Mouse (Mus musculus) hindlimb bud, embryonic 11.5 days (tissue): ENCODE data around the gene Rad51ap1.

Experiments used
- DNase-seq: peaks from one replicate; pipeline ENCODE4 v3.0.0-alpha.2; 2012; ENCODE audit warnings: low read depth, low spot score; ENCODE audit errors: extremely low spot score

Gene Rad51ap1

DNA sequence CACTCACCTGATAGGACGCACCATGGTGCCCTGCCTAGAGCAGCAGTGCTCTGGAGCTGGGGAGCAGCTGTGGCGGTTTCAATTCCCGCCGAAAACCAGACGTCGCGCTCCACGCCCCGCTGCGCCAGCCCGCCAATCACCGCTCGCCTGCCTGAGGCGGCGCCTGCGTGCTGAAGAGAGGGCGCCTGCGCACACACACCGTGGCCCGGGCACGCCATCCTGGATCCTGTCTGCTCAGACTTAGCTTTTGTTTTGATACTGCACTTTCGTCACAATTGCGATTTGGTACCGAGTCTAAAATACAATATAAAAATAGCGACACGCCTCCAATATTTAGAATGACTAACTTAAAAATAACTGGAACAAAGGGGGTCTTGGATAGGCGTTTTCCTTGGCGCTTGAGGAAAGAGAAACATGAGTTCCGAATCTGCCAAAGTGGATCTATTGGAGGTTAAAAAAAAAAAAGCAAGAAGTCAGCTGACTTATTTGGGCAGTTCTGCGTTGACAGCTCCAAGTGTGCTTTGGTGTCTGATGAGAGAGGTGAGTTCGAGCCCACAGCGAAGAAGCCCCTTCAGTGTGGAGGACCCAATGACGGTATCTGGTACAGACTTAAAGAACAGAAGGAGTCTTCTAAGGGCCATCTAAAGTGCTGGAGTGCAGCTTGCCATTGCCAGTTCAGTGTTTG, at the start of gene Rad51ap1, which contains the start of gene D6Wsu163e:
Gene Rad51ap1, minus strand, starts transcription at position 101 of the 685 bp plus-strand sequence.
Gene D6Wsu163e, plus strand, starts transcription at position 476 of the 685 bp plus-strand sequence.
- peak; percentile 90 for DNase-seq

DNA sequence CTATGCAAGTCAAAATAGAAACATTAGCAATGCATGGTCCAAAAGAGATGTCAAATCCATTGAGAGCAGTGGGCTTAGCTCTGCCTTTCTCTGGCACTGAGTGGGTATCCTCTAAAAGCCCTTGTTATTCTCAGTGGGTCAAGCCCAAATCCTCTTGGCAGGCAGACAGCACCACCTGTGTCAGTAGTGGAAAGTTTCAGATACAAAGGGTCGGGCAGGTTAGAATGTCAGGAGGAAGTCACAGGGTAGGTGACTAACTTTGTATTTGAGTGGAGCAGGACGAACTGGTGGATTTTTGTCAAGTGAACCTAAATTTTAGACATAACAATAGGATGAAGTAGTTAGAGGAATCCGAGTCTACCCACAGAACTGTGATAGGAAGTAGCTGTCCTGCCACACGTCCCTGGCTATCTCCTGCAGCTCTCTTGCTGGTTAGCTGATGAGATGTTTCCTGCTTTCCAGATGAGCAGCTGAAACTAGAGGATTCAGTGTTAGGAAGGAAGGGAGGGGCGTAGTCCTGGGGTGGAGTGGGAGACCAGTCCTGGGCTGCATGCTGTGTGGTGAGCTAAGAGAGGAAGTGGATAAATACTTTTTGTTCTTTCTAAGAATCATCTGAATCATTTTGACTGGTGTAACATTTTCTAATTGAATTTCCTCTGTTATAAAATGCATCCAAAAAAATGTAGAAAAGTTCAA, 42.3 kb upstream of the Rad51ap1 start:
- no peak for DNase-seq

DNA sequence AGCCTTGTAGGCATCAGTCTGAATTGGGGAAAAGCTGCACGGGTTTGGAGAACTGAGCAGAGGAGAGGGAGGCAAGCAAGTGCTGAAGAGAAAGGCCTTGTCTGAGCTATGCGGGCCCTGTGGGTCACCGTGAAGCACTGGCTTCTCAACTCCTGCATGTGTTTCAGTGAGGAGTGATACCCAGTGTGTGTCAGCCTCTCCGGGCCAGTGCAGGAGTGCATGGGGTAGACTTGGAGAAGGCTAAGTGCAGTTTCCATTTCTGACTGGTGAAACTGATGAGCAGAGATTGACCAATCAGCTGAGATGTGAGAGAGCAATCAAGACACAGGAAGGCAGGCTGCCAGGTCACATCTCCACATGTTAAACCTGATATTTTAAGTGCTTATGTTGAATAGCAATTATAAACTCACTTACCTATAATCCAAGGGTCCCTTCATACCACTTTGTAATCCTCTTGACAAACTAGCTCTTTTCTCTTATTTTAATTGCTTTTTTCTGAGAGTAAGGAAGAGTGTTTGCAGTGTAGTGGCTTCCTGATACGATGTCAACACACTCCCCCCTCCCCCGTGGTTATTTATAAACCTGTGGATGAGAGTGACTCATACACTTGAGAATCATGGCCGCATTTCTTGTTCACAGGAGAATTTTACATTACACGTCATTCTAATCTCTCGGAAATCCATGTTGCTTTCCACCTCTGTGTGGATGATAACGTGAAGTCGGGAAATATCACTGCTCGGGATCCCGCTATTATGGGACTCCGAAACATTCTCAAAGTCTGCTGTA, 27.0 kb upstream of the Rad51ap1 start:
- DNase-seq: no peak

DNA sequence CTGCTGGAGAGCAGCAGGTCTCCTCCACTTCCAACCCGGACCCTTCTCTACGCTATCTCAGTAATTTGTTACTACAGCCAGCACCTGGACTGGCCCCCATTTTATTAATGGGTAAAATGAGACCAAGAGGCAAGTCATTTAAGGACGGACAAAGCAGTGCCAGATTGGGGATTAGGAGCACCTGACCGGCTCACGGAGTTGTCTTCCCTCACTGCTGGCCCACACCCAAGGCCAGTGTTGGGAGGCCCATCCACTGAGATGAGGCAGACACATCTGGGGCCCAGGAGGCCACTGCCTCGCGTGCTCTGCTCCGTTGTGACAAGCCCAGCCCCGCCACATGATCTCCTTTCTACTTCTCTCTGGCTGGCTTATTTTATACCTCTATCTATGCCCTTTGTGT, 24.0 kb upstream of the Rad51ap1 start:
- DNase-seq: no peak

DNA sequence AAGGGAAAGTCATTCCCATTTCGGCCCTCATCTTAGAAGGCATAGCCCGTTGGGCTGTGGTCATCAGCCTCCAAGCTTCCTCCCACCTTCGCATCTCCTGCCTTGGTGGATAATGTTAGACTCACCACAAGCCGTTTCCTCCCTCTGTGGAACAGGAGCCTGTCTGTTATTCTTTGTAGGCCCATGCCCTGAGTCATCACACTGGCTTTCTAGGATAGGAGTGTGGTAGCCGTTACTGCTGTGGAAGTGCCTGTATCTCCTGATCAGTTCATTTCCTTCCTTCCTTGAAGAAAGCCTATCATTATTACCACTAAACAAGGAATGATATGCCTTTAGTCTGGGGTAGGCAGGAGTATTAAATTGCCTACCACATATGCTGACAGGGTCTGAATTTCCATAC, 23.3 kb upstream of the Rad51ap1 start:
- DNase-seq: no peak

DNA sequence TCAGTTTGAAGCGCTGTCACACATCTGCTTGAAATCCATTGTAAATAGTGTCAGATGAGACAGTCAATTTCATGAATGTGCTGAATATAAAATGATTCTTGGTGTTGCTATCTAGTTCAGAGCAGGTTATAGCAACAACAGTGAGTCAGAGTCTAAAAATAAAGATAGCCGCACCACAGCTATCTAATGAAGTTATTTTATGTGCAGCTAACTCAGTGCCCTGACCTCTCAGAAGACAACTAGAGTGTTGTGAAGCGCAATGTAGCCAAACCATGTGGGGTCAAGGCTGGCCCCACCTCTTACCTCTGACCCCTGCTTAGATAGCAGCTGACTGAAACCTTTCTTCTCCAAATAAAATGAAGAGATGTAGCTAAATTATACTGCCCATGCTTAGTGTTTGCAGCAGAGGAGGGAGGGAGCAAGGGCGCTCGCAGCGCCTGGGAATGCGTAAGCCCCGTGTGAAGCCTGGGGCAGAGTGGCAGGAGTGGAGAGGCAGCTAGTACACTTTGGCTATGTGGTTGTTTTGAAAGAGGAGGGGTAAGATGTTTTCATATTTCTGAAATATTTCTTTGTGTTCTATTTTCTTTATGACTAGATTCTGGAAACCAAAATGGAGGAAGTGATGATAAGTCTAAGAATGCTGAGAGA, 22.1 kb upstream of the Rad51ap1 start:
- no peak for DNase-seq

DNA sequence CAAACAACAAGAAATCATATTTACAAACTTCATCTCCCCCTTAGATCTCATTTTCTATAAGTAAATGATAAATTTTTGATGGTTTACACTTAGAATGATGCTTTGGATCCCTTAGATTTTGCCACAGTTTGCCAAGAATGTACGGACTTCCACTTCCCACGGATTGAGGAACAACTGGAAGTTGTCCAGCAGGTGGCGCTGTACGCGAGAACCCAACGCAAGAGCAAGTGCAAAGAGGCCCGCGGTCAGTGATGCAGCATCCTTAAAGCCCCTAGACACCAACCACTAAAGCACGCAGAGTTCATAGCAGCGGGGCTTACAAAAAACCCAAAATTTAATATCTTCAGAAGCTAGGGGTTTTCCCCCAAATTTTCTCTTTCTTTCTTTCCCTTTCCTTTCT, 16.3 kb upstream of the Rad51ap1 start:
- DNase-seq: peak; percentile 58

DNA sequence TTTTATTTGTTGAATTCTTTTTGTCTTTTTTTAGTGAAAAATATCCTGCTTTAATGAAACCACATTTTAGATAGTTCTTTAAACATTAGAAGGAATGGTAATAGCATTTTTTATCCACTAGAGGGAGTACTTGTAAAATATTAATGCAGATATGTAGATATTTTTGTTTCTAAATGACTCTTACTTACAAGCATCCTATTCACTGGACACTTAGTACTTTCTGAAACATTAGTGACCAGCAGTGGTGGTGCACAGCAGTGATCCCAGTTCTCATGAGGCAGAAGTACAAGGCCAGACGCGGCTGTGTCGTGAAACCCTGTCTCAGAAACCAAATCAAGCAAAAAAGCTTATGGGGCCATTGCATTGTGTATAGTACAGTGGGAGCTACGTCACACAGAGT, 8.9 kb upstream of the Rad51ap1 start:
- DNase-seq: no peak

DNA sequence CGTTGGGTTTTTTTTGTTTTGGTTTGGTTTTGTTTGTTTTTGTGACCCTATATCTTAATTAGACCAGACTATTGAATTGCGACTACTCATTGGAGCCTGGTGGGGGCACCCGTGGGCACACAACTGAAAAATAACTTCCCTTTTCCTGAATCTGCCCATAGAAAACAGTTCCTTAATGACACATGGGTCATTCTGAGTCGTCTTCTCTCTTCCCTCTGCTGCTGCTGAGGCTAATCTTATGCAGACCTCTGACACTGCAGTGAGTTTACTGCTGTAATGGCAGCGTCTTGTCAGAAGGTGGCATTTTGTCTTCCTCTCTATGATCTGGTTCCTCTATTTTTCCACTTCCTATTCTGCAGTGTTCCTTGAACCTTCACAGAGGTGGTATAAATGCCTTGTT, 1.1 kb upstream of the Rad51ap1 start:
- DNase-seq: no peak

DNA sequence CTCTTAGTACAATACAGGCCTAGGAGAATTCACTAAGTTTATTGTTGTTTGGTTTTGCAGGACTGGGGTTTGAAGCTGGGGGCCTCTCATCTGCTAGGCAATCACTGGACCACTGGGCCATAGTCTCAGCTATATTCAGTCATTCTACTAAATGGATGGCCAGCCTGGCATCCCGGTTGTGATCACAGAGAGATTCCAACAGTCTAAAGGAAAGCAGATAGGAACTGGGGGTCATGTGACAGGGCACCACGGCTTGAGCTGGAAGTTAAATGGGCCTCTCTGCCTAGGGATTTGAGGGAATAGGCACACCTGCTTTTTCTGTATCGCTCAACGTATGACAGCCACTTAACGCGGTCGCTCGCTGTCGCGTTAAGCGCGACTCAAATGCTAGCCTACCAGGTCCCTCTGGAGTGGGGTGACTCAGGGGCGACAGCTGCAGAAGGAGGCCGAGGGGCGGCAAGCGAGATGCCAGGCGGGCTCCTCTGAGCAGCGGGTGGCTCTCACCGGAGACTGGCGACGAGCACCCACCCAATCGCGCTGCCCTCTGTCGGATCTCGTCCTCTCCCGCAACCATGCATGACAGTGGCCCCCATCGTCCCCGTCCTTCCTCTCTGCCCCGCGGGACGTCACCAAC, 417 bp downstream of the Rad51ap1 start:
- no peak for DNase-seq

DNA sequence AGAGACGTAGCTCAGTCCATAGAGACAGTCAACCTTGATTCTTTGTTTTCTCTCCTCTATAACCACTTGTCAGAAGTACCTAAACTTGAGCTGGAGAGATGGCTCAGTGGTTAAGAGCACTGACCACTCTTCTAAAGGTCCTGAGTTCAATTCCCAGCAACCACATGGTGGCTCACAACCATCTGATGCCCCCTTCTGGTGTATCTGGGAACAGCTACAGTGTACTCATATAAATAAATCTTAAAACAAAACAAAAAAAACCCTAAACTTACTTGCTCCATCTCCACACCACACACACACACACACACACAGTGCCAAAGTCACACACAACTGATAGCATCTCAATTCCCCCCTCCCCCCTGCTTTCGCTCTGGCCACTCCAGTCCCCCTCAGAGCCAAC, 1.3 kb downstream of the Rad51ap1 start:
- DNase-seq: no peak

DNA sequence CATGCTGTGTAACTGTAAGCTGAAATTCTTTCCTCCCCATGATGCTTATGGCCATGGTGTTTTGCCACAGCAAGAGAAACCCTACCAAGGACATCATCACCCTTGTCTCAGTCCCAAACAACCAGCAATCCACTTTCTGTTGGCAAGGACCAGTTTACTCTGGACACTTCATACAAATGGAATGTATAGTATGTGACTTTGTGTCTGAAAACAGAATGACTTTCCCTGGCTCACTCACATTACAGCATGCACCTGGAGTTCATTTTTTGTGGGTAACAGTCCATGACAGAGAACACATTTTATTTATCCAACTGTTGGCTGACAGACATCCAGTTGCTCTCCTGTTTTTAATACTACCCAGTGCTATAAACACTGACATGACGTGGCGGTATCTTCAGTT, 6.5 kb downstream of the Rad51ap1 start:
- DNase-seq: no peak

DNA sequence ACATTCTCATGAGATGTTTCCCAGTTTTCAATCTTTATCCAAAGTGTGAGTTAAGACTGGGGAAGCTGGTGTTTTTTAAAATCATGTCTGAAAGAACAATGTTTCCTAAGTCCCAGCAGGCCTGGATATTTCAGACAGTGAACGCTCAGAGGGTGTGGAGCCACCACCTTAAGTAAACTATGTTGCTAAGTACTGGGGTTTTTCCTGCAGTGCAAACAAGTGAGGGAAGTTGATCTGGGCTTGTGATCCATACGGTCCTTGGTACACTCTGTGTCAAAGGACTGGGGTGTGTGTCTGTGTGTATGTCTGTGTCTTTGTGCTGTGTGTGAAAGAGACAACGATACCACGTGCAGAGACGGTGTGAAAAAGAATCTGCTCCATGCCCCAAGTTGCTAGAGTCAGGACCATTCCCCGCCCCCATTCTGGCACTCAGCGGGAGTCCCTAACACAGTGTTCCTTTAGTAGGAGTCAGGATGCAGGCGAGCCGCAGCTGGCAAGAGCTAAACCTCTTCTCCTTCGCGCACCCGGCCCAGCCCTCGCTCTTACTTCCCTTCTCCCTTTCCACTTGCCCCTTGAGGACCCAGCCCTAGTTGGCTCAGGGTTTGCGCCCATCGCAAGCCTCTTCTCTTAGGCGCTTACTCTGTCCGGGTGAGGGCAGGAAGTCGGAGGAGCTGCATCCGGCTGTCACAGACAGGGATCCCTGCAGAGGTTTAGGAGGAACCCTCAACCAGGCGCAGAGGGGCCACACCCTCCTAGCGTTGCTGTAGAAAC, 18.1 kb downstream of the Rad51ap1 start, which contains the start of gene Dyrk4:
Gene Dyrk4, minus strand, starts transcription at position 729 of the 771 bp plus-strand sequence.
- no peak for DNase-seq

DNA sequence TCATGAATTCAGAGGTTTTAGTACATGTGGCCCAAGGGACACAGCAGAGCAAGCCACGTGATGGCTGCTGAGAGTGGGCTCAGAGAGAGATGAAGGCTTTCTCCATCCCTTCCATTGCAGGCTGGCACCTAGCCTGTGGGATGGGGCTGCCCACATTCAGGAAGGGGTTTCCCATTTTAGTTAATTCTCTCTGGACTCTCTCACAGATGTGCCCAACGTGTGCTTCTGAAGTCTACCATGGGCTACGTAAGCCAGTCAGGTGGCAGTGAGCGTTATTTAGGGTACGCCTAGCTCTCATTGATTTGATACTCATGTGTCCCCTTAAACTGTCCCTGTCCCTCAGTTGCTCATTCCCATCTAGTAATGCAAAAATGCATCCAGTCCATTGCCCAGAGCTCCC, 24.5 kb downstream of the Rad51ap1 start:
- DNase-seq: no peak

DNA sequence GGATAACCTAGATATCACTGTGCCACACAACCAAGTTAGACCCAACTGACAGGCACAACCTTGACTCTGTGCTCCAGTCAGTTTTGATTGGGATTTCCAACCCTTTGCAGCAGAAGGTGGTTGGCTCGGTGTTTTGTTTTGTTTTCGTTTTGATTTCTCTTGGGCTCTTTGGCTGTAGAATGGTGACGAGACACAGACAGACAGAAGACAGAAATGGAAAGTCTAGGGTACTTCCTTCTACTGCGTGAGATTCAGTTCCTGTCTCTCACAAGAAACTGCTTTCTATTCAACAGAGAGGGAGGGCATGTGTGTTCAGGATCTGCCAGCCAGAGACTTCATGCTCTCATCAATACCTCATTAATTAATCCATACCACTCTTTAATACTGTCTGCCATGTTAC, 28.7 kb downstream of the Rad51ap1 start:
- no peak for DNase-seq

DNA sequence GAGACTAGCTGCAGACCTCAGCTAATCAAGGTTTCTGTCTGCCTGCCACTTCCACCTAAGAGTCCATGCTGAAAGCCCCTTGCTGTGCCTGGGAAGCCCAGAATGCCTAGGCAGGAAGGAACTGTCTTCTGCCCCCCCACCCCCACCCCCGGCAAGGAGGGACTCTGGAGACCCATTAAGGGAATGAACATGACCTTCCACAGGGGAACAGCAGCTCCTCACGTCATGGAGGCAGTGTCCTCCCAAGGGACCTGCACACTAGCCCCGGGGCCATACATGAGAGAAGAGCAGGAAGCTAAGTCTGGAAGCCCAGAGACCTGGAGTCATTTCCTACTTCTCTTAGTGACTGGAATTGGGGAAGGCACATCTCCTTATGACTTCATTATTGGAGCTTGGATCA, 31.5 kb downstream of the Rad51ap1 start:
- no peak for DNase-seq

DNA sequence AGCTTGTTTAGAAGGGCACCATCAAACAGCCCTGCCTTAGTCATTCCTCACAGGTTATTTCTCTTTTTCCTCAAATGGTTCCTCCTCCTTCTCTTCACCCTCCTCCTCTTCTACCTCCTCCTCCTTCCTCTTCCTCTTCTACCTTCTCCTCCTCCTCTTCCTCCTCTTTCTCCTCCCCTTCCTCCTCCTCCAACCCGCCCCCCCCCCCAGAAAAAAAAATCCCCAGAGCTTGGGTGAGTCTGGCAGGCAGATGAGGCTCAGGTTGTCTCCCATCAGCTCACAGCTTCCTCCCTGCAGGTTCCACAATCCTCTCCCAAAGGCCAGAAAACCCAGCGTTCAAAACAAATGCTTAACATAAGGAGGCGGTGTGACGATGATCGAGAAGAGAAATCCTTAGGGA, 32.0 kb downstream of the Rad51ap1 start:
- DNase-seq: no peak

DNA sequence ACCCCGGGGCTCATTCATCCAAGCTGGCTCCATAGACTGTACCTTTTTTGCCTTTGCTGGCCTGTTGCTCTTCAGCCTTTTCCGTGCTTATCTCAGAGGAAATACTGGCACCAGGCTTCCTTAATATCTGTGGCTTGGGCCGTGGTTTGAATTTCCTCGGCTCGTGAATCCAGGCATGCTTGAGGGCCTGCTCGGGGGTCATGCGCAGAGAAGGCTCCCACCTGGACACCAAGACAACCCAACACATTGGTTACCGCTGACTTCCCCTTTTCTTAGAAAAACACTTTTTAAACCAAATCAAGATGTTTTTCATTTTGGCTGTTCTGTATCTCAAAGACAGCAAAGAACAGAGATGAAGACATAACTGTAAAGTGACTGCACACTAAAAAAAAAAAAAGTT, 62.3 kb downstream of the Rad51ap1 start:
- DNase-seq: no peak
